Mouse (Mus musculus) neural tube, embryonic 12.5 days (tissue): ENCODE data around the gene Gtf2e1. TPM values are rescaled to one million over a fixed set of nuclear protein-coding genes. Genes with fewer than 3 reads are reported as not detected.

Experiments
- ATAC-seq: fragments of 200-750 bp; cut with Nextera tagmentation; 2 replicates; pipeline ENCODE4 v1.8.0; 2017; ENCODE audit warnings: low read depth, mild to moderate bottlenecking, moderate TSS enrichment, moderate library complexity; ENCODE audit not compliant: low FRiP score
- H3K27ac ChIP-seq: fragments of 300-500 bp; sonication (generic); 2 replicates; pipeline ENCODE4 v1.5.1; 2016
- H3K27me3 ChIP-seq: fragments of 300-500 bp; sonication (generic); replicated peaks from 2 replicates; pipeline ENCODE4 v1.6.1; 2016; ENCODE audit warnings: mild to moderate bottlenecking
- H3K36me3 ChIP-seq: fragments of 300-500 bp; sonication (generic); 2 replicates; pipeline ENCODE4 v1.6.1; 2016; ENCODE audit warnings: mild to moderate bottlenecking
- H3K4me1 ChIP-seq: fragments of 300-500 bp; sonication (generic); 2 replicates; pipeline ENCODE4 v1.6.1; 2016
- H3K4me2 ChIP-seq: fragments of 300-500 bp; sonication (generic); replicated peaks from 2 replicates; pipeline ENCODE4 v1.6.1; 2016; ENCODE audit warnings: mild to moderate bottlenecking
- H3K4me3 ChIP-seq: fragments of 300-500 bp; sonication (generic); 2 replicates; pipeline ENCODE4 v1.5.1; 2016
- H3K9ac ChIP-seq: fragments of 300-500 bp; sonication (generic); 2 replicates; pipeline ENCODE4 v1.6.1; 2016; ENCODE audit warnings: mild to moderate bottlenecking
- H3K9me3 ChIP-seq: fragments of 300-500 bp; sonication (generic); 2 replicates; pipeline ENCODE4 v1.6.1; 2016; ENCODE audit warnings: mild to moderate bottlenecking
- WGBS: fragments of 180-500 bp; shearing (Covaris S2); methylation state at CpG from one replicate; pipeline ENCODE4 v1.1.7; 2016; 5-methylcytosine and 5-hydroxymethylcytosine counted together
- polyA plus RNA-seq: library from polyadenylated mRNA; unstranded; fragments of >200 nt; fragmentation: Nextera tagmentation; extraction: Ambion mirVana; gene quantifications from 2 replicates; pipeline ENCODE4 v1.2.1, GENCODE M21; 2016

The Gtf2e1 gene
- polyA plus RNA-seq, 1 experiment from 2014 or later, result 37.6 TPM

GRCm38 (mm10) chr16:37572117-37572754 lies 32.6 kb upstream of the Gtf2e1 start:
- 91% methylated on average over 12 of the region's 12 CpGs for WGBS

GRCm38 (mm10) chr16:37571554-37571953 lies 32.0 kb upstream of the Gtf2e1 start:
- Histone ChIP-seq H3K36me3 (peaks cover 12% of the 10 kb centered on the region), H3K9ac (no peak overlapping the region), H3K4me2 (no peak overlapping the region), H3K4me1 (no peaks in the 10 kb centered on the region), H3K9me3 (peaks cover 4% of the 10 kb centered on the region; the same call in 1 of the 2 replicates), H3K27me3 (no peaks in the 10 kb centered on the region), H3K27ac (no peak overlapping the region), H3K4me3 (no peak overlapping the region)
- 73% methylated on average over 3 of the region's 3 CpGs for WGBS
- no peak for ATAC-seq

More at GRCm38 (mm10) chr16:37572117-37572754, 32.6 kb upstream of the Gtf2e1 start:
- Histone ChIP-seq H3K9me3 (peaks cover 4% of the 10 kb centered on the region; the same call in 1 of the 2 replicates), H3K27ac (no peak overlapping the region), H3K36me3 (peaks cover 12% of the 10 kb centered on the region), H3K27me3 (no peaks in the 10 kb centered on the region), H3K4me3 (no peak overlapping the region), H3K4me2 (no peak overlapping the region), H3K4me1 (no peaks in the 10 kb centered on the region), H3K9ac (no peak overlapping the region)
- no peak for ATAC-seq

GRCm38 (mm10) chr16:37567113-37568050 lies 27.8 kb upstream of the Gtf2e1 start:
- 88% methylated on average over 12 of the region's 12 CpGs for WGBS
- ATAC-seq, result no peak

GRCm38 (mm10) chr16:37566107-37566506 lies 26.5 kb upstream of the Gtf2e1 start:
- Histone ChIP-seq H3K4me1 (no peaks in the 10 kb centered on the region), H3K4me3 (no peak overlapping the region), H3K9me3 (no peaks in the 10 kb centered on the region), H3K27ac (no peak overlapping the region), H3K27me3 (no peaks in the 10 kb centered on the region), H3K36me3 (no peaks in the 10 kb centered on the region), H3K4me2 (no peak overlapping the region), H3K9ac (no peak overlapping the region)
- no peak for ATAC-seq
- WGBS, result 78% methylated on average over 6 of the region's 6 CpGs

More at GRCm38 (mm10) chr16:37567113-37568050, 27.8 kb upstream of the Gtf2e1 start:
- Histone ChIP-seq H3K4me1 (no peaks in the 10 kb centered on the region), H3K9ac (no peak overlapping the region), H3K4me2 (no peak overlapping the region), H3K4me3 (no peak overlapping the region), H3K27me3 (no peaks in the 10 kb centered on the region), H3K36me3 (peaks cover 5% of the 10 kb centered on the region), H3K27ac (no peak overlapping the region), H3K9me3 (no peaks in the 10 kb centered on the region)

GRCm38 (mm10) chr16:37565117-37565516 lies 25.5 kb upstream of the Gtf2e1 start:
- ATAC-seq, result no peak
- no peaks in the 10 kb centered on the region for H3K4me1 ChIP-seq
- no peak overlapping the region for H3K4me2 ChIP-seq
- no peaks in the 10 kb centered on the region for H3K36me3 ChIP-seq
- no peaks in the 10 kb centered on the region for H3K27me3 ChIP-seq
- WGBS, result 96% methylated on average over 1 of the region's 1 CpGs
- no peak overlapping the region for H3K9ac ChIP-seq
- no peak overlapping the region for H3K27ac ChIP-seq
- H3K4me3 ChIP-seq, result no peak overlapping the region
- no peaks in the 10 kb centered on the region for H3K9me3 ChIP-seq

- no peak overlapping the region for H3K27ac ChIP-seq
- 88% methylated on average over 5 of the region's 5 CpGs for WGBS
- ATAC-seq, result no peak
These were observed 23.4 kb upstream of the Gtf2e1 start for GRCm38 (mm10) chr16:37562961-37563360.

GRCm38 (mm10) chr16:37562414-37562813 lies 22.8 kb upstream of the Gtf2e1 start:
- Histone ChIP-seq H3K9ac (no peak overlapping the region), H3K27me3 (no peaks in the 10 kb centered on the region), H3K27ac (no peak overlapping the region), H3K4me3 (no peak overlapping the region), H3K9me3 (no peaks in the 10 kb centered on the region), H3K36me3 (peaks cover 15% of the 10 kb centered on the region), H3K4me2 (no peak overlapping the region), H3K4me1 (no peaks in the 10 kb centered on the region)
- WGBS, result 56% methylated on average over 6 of the region's 6 CpGs
- no peak for ATAC-seq

More at GRCm38 (mm10) chr16:37562961-37563360, 23.4 kb upstream of the Gtf2e1 start:
- no peaks in the 10 kb centered on the region for H3K9me3 ChIP-seq
- no peak overlapping the region for H3K4me3 ChIP-seq
- peaks cover 9% of the 10 kb centered on the region for H3K36me3 ChIP-seq
- H3K4me1 ChIP-seq, result no peaks in the 10 kb centered on the region
- H3K27me3 ChIP-seq, result no peaks in the 10 kb centered on the region
- no peak overlapping the region for H3K9ac ChIP-seq
- no peak overlapping the region for H3K4me2 ChIP-seq

- ATAC-seq, result no peak
- Histone ChIP-seq H3K36me3 (peaks cover 12% of the 10 kb centered on the region), H3K9ac (no peak overlapping the region), H3K27me3 (no peaks in the 10 kb centered on the region), H3K4me2 (no peak overlapping the region), H3K27ac (no peak overlapping the region), H3K4me3 (no peak overlapping the region), H3K9me3 (no peaks in the 10 kb centered on the region), H3K4me1 (peaks cover 6% of the 10 kb centered on the region)
- WGBS, result 93% methylated on average over 3 of the region's 3 CpGs
These were observed 13.2 kb upstream of the Gtf2e1 start for GRCm38 (mm10) chr16:37552824-37553223.

- H3K27me3 ChIP-seq, result no peaks in the 10 kb centered on the region
- WGBS, result 76% methylated on average over 2 of the region's 2 CpGs
- peak; percentile 17; the same call in 1 of the 2 replicates for ATAC-seq
- H3K27ac ChIP-seq, result no peak overlapping the region
- peaks cover 6% of the 10 kb centered on the region for H3K4me1 ChIP-seq
- no peaks in the 10 kb centered on the region for H3K9me3 ChIP-seq
- no peak overlapping the region for H3K9ac ChIP-seq
- H3K36me3 ChIP-seq, result no peaks in the 10 kb centered on the region
- no peak overlapping the region for H3K4me3 ChIP-seq
- H3K4me2 ChIP-seq, result no peak overlapping the region
These were observed 11.4 kb upstream of the Gtf2e1 start for GRCm38 (mm10) chr16:37550981-37551380.

- Histone ChIP-seq H3K4me1 (peaks cover 6% of the 10 kb centered on the region), H3K27ac (no peak overlapping the region; the same call in 1 of the 2 replicates), H3K9ac (no peak overlapping the region), H3K4me3 (no peak overlapping the region), H3K36me3 (no peaks in the 10 kb centered on the region), H3K27me3 (no peaks in the 10 kb centered on the region), H3K4me2 (no peak overlapping the region), H3K9me3 (no peaks in the 10 kb centered on the region)
- 38% methylated on average over 3 of the region's 3 CpGs for WGBS
- peak; percentile 74 for ATAC-seq
These were observed 10.7 kb upstream of the Gtf2e1 start for GRCm38 (mm10) chr16:37550266-37550665.

- WGBS, result 80% methylated on average over 5 of the region's 5 CpGs
- Histone ChIP-seq H3K4me1 (peaks cover 6% of the 10 kb centered on the region), H3K4me2 (no peak overlapping the region), H3K27me3 (no peaks in the 10 kb centered on the region), H3K9me3 (no peaks in the 10 kb centered on the region), H3K27ac (no peak overlapping the region), H3K4me3 (no peak overlapping the region), H3K9ac (no peak overlapping the region), H3K36me3 (peaks cover 10% of the 10 kb centered on the region)
- ATAC-seq, result no peak
These were observed 6.7 kb upstream of the Gtf2e1 start for GRCm38 (mm10) chr16:37546312-37546711.

GRCm38 (mm10) chr16:37540776-37541175 lies 1.2 kb upstream of the Gtf2e1 start:
- H3K4me2 ChIP-seq, result peak overlapping the region; percentile 61
- WGBS, result 82% methylated on average over 6 of the region's 6 CpGs
- H3K9me3 ChIP-seq, result no peaks in the 10 kb centered on the region
- peaks cover 12% of the 10 kb centered on the region for H3K36me3 ChIP-seq
- peaks cover 24% of the 10 kb centered on the region for H3K4me1 ChIP-seq
- peak overlapping the region; percentile 78; the same call in 1 of the 2 replicates for H3K9ac ChIP-seq
- ATAC-seq, result no peak
- H3K27ac ChIP-seq, result no peak overlapping the region
- H3K27me3 ChIP-seq, result no peaks in the 10 kb centered on the region
- peak overlapping the region; percentile 56; the same call in 1 of the 2 replicates for H3K4me3 ChIP-seq
